Mouse (Mus musculus) thymus, postnatal 36 days (tissue): Measurements from ENCODE around the gene Acap2.

Experiments used
- DNase-seq, 2 experiments: peaks; one replicate each; pipeline ENCODE4 v3.0.0; 2022; ENCODE audit warnings: mixed read lengths in 2 of 2

The Acap2 gene

DNA sequence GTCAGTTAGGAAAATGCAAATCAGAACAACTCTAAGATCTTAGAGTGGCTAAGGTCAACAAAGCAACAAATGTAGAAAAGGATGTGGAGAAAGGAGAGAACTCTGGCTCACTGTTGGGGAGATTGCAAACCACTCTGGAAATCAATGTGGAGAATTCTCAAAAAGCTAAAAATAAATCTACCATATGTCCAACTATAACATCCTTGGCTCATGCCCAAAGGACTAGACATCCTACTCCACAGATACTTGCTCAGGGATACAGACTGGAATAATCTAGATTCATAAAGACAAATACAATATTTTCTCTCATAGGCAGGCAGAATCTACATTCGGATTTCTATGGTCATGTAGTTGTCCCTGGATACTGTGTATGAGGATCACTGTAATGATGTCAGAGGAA is 3.2 kb upstream of the Acap2 start:
- no peak for DNase-seq

DNA sequence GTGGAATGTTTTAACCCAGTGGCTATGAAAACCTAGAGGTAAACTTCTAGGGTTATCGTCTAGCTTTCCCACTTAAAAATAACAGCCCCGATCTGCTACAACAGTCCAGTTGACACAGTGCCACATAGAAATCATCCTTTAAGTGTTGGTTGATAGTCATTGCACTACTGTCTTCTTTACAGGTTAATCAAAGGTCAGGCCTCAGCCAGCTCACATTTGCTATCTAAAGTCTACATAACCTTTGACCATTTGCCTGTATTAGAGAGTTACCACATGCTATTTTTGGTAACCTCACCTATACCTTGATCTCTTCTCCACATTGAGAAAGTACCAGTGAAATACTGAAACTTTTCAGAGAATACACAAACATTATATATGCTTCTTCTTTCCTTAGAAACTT is 659 bp upstream of the Acap2 start:
- DNase-seq: no peak

DNA sequence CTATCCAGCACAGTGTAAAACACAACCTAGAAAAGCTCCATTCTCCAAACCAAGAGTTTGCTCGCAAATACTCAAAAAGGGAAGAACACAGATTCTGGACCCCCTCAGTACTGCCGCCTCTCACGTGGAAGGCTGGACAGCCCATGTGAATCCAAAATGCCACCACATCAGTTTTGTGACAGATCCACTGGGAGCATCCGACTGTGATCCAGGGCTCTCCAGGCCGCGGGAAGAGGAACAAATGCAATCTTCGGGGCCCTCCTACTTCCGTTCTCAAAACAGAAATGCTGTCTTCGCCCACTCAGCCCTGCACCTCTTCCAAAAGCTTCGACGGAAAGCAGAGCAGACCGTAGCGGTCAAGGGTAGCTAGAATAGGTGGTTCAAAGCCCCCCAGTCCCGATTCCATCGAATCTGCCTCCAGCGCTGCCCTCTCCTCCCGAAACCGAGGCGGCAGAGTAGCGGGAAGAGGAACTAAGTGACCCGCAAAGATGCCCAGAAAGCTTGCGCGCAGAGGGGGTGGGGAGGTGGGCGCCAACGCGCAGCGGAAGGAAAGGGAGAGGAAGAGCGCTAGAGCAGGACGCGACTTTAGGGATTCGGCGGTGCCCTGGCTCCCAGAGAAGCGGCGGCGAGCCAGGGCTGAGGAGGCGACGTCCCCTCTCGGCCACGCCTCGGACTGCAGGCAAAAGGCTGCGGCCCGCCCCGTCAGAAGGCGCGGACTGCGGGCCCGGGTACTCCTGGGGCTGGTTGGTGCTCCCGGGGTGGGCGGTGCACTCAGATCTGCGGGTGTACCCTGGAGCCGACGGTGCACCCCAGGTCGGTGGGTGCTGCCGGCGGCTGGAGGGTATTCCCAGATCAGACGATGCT is 887 bp downstream of the Acap2 start:
- DNase-seq: peak; percentile 53 to 67

DNA sequence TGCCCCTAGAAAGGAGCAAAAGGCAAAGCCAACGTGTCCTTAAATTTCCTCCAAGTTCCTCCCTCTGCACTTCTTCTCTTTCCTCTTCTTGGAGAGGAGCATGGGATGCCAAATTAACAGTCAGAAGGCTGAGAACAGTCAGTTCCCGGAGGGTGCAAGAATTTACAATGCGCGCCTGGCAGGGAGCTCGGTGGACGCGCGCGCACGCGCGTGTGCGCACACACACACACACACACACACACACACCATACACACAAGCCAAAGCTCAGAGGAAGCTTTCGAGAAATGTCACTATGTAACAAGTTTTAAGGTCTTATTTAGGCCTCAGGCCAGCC is 1.5 kb downstream of the Acap2 start:
- peak; percentile 7 to 23 for DNase-seq

DNA sequence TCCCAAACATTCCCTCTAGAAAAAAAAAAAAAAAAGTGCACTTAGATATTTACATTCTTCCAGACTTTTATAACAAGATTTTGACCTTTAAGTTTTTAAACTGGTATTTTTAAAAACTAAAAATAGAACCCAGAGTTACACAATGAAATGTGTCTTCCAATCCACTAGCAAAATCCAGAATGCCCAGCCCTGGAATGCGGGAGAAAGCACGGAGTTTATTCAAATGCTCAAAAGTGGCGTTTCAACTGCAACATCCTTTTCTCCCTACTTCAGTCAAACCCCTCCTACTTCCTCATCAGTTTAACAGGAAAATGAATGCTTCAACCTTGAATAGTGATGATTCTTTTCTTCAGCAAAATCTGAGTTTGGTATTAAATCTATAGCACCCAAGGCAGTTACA is 4.1 kb downstream of the Acap2 start:
- DNase-seq: no peak

DNA sequence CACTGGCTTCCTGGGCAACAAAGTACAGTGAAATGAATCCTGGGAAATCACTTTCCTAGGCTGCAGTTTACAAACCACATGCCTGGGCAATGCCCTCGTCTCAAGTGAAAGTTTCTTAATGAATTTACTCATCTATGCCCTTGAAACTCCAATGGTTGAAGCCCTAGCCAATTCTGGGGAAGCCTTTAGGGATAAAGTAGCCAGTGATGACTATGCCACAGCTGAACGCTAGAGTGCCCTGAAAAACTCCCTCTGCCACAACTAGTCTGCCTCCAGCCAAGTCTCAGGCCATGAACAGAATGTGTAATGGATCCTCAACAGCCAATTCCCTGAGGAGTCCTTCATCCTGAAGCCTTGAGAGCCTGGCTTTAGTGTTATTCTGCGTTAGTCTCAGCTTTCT is 8.5 kb downstream of the Acap2 start:
- no peak for DNase-seq

DNA sequence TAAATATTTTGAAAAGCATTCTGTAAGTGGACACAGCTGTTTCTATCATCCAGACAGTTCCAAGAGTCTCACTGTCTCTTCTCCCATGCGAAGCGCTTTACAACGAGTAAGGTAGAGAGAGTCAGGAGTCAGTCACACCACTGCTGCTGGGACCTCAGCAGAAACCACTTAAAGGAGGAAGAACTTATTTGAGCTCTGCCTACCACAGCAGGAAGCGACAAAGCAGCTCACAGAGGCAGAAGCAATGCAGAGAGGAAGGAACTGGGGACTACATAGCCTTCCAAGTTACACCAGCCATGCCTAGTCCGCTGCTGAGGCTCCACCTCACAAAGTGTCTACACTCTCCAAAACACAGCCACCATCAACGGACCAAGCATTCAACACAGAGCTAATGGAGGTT is 9.2 kb downstream of the Acap2 start:
- peak; percentile 55 to 62 for DNase-seq

DNA sequence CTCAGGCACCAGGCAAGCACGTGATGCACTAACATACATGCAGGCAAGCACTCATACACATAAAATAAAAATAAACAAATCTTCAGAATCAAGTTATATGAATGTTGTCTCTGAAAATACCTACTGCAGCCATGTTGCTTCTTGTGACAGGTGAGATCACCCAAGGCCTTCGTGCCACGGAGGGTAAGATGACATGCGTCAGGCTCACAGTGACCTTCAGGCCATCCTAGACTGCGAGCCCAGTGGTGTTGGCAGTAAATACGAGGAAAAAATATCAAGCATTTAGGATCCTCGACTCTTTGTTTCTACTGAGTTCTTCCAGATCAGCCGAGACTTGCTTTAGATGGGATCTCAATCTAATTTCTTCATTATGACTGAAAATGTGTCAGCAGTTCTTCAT is 10.6 kb downstream of the Acap2 start:
- no peak for DNase-seq

DNA sequence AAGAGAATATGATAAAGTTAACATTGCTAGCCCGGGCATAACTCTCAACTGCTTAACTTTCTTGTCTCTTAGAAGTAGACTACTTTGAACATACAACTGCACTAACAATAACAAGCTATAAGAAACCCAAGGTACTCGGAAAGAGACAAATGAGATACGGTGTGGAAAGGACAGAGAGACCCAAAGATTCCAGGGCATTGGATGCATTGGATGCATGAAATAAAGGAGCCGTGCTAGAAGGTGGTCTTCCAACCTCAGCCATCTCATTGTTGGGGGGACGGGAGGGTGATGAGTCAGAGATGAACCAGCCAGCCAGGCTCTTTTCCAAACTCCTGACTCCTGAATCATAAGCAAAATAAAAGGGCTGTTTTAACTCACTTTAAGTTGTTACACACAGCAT is 11.8 kb downstream of the Acap2 start:
- DNase-seq: no peak

DNA sequence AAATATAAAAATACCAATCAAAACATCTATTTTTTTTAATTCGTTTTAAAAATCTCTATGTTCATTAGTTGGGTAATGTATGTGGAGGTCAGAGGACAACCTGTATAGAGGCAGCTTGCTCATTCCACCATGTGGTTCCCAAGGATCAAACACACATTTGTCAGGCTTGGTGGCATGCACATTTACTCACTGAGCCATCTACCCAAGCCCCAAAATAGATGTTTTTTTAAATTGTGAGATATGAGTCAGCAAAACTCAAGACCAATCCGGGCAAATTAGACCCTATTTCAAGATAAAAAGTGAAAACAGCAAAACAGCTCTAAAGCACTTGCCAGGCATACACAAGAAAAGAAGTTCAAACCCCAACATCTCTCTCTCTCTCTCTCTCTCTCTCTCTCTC is 12.2 kb downstream of the Acap2 start:
- DNase-seq: no peak

DNA sequence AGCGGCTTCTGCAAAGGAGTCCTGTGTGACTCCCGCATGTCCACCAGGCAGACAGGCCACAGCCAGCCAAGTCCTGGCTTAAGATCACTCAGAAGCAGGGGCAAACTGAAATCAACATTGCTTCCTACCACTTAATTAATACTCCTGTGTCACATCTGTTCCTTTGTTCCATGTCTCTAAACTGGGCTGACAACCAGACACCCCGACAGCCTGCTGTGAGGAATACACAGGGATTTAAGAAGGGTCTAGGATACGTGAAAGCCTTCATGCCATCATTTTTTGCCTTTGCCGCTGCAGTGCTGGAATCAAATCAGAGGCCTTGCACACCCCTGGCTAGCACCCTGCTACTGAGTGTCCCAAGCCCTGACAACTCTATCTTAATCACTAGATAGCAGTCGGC is 12.8 kb downstream of the Acap2 start:
- DNase-seq: no peak

DNA sequence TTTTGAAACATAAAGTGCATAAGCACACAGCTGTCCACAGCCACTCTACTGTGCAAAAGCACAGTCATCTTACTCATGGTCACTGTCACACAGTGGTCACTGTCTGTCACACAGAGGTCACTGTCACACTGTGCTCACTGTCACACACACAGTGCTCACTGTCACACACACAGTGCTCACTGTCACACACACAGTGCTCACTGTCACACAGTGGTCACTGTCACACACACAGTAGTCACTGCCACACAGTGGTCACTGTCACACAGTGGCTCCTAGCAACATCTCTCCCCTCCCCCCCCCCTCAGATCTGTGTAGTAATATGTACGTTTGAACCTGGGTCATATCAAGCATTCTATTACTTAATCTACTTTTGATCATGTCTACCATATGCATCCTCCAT is 13.9 kb downstream of the Acap2 start:
- no peak for DNase-seq

DNA sequence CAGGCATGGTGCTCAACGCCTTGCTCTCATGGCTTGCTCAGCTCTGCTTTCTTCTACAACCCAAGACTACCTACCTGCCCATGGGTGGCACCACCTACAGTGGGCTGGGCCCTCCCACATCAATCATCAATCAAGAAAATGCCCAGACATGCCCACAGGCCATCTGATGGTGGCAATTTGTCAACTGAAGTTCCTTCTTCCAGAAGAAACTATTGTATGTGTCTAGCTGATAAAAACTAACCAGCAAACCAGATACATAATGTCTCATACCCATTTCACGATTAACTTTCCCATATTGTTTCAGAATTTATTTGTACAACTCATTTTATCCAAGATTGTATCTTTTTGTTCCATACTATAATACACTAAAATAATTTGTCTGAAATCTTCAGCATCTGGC is 15.3 kb downstream of the Acap2 start:
- no peak for DNase-seq

DNA sequence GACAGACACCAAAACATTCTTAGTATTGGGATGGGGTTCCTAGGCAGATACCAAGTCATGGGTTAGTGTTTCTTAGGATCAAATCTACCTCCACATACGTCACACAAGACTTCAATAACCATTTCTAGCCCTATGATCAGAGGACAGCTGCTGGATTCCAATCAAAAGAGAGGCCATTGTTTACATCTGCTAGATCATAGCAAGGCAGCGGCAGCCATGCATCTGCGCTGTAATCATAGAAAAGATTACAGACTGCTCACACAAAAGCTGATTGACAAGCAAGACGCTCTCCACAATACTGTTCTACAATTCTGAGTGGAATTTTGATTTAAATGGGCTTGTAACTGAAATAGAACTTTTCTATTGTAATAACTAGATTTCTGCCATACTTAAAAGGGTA is 16.3 kb downstream of the Acap2 start:
- no peak for DNase-seq

DNA sequence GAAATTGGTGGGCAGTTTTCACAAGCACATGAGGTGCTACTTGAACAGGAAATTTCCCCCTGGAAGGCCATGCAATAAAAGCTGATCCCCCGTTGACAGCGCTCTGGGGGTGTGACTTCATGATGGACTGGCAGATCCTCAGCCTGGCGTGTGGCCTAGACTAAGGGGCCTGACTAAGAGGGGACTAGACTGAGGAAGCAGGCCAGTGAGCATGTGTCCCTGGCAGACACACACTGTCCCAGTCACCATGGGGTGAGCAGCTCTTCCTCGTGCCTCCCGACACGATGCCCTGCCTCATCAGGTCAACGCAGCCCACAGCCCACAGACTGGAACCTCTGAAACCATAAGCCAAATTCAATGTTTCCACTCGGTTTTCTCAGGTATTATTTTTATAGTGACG is 18.5 kb downstream of the Acap2 start:
- DNase-seq: no peak

DNA sequence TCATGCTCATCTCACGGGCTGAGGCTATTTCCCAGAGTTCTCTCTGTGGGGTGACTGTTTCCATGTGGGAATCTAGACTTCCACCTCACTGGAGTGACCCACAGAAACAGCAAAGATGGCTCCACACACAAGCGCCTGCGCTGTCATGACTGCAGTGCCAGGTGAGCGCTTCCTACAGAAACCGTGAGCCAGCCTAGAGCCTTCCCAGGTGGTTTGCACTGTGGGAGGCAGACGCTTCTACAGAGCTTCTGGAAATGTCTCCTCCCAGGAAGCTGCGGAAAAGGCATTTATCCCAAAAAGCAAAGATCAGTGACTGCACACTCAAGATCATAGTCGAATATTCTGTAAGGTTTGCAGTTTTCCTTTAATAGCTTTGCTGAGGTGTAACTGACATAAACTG is 20.2 kb downstream of the Acap2 start:
- no peak for DNase-seq

DNA sequence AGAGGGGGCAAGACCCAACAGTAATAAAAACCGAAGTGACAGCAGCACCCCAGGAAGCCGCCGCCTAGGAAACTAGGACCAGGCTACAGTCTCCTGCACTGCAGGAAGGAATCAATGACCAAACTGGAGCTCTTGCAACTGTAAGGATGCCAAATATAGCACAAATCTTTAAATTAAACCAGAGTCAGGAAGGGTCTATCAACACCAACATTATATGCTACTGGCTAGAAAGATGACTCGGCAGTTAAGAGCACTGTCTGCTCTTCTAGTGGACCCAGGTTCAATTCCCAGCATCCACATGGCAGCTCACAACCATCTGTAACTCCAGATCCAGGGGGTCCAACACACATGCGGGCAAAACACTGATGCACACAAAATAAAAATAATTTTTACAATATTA is 21.7 kb downstream of the Acap2 start:
- DNase-seq: no peak

DNA sequence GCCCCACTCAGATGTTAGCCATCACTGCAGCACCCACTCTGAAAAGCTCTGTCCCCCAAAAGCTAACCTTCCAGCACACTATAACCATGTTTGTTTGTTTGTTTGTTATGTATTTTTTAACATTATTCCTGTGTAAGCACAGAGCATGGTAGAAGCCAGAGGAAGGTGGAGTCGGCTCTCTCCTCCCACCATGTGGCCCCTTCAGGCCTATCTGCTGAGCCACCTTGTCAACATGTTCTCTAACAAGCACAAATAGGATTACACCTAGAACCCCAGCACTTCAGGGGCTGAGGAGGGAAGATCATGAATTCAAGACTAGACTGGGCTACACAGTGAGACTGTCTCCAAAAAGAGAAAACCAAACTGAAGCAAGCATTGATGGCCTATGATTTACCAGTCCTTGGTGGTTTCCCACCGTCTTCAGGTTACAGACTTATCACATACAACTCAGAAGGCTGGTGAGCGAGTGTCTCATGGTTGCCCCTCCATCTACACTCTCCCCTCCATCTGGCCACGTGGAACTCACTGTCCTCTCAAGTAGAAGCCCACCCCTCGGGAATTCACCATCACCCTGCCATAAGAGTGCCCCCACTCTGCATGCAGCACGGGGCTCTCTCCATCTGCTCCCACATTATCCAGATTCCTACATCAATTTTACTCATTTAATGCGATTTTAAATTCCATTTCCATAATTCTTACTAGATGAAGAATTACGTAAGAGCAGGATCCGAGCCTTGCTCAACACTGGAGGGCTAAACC is 26.0 kb downstream of the Acap2 start:
- DNase-seq: no peak

DNA sequence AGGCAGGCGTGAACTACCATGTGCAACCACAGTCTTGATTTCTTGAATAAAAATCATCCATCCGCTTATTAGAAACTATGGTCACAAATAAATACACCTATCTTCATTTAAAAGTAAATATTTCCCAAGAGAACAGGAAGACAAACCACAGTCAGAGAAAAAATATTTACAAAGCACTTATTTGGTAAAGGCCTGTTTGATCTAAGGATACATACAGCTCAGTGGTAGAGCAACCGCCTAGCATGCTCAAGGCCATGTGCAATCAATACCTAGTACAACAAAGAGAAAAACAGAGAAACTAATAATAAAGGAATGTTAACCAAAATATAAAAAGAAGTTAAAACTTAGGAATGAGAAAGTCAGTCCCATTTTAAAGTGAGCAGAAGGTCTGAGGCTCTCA is 28.8 kb downstream of the Acap2 start:
- DNase-seq: no peak

DNA sequence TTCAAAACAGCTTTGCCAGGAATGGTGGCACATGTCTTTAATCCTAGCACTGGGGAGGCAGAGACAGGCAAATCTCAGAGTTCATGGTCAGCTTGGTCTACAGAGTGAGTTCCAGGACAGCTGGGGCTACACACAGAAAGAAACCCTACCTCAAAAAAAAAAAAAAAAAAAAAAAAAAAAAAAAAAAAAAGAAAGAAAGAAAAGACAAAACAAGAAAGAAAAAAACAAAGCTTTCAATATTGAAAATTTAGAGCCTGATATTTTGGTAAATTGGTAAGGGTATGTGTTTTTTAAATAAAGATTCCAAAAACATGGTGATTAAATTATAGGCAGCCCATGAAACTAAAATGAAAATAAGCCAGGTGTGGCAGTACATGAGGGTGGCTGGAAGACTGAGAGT is 29.6 kb downstream of the Acap2 start:
- DNase-seq: no peak

DNA sequence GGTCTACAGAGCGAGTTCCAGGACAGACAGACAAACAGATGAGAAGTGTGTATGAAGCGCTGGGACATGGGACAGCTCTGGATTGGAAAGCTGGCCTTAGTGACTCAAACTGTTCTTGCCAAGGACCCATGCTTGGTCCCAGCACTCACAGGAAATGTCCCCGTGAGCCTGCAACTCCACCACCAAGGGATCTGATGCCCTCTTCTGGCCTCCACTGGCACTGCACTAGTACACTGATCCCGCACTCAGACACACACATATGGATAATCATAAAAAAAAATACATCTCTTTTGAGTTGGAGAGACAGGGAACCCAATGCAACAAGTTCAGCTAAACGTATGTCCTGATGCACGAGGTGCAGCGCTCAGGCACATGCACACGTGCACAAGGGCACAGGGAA is 30.7 kb downstream of the Acap2 start:
- peak in 1 of 2 experiments; percentile 16 for DNase-seq

DNA sequence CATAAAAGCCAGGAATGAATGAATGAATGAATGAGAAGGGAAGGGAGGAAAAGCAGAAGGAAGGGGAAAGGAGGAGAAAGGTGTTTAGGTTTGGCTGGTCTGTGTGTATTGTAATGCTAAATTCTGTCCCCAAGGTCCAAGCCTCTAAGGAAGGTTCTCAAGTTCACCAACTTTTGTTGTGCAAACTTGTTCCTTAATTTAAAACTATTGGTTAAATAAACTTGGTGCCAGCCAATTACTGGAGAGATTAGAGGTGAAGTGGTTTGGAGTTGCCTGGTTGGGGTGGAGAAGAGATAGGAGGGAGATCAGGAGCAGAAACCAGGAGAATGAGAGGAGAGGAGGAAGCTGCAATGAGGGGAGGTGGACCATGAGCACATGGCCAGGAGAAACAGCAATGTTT is 31.4 kb downstream of the Acap2 start:
- no peak for DNase-seq

DNA sequence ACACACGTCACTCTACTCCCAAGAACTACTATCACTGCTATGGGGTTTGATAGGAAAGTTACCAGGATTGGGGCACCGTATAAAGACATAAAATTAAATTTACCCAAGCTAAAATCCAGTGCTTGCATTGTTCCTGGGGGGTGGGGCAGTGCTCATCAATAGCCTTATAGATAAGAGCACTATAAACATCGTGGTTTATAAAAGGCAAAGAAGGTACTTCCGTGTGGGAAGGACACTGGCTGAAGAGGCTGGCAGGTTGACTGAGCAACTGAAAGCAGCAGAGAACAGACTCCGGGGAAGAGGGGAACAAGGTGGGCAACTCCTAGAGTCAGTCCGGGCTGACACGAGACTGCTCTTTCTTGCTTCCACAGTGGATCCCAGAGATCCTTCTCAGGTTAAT is 33.1 kb downstream of the Acap2 start:
- no peak for DNase-seq

DNA sequence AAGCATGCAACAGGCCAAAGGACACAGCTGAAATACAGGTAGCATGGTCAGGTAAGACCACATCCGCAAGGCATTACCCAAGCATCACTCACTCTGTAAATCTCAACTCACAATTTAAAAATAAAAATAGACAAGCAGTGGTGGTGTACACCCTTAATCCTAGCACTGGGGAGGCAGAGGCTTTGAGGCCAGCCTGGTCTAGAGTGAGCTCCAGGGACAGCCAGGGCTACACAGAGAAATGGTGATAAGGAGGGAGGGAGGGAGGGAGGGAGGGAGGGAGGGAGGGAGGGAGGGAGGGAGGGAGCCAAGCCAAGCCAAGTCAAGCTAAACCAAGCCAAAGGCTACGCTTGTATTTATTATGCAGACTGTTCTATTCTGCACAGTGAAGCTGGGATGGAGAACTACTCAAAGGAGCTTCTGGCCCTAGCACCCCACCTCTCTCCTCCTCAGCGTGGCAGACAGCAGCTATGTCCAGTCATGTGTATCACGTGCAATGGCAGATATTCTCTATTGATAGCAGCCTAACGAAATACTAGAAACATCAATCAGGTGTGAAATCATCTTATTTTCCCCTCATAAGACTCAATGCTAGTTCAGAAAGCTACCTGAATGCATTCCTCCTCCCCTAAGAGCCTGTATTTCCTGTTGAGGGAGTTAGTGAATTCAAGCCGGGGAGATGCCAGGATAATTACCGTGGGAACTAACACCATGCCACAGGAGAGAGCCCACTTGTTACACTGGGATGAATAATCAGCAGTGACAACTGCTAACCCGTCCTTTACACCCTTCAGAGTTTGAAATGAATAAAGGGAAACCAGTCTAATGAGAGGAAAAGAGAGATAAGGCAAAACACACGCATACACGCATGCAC is 33.8 kb downstream of the Acap2 start:
- no peak for DNase-seq
